Mouse (Mus musculus): ENCODE measurements around the gene Cwc27. TPM values are rescaled to one million over a fixed set of nuclear protein-coding genes. Genes with fewer than 3 reads are reported as not detected.

Cwc27 gene
- polyA plus RNA-seq, 1 experiment from 2014 or later, result 31.1 TPM

DNA sequence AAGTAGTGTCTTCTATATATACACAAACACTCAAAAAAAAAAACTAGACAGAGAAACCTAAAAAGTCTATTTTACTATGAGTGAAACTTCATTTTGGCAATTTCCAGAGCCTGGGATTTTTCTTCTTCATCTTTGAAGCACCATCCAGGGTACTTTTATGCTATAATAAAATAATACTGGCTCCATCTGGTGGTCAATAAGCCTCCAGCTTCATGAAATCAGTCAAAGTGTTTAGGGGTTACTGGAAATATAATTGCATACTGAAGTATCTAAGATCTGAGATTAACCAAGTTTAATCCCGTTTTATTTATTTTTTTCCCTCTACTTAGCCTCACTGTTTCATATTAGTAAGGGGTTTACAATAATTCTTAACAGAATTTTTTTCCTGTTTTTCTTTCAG lies 135.7 kb downstream of the Cwc27 start:
- ATAC-seq (replicated peaks; ENCODE audit: low FRiP score, low TSS enrichment, low read depth), result no peak
- peaks cover 5% of the 10 kb centered on the region; the same call in 1 of the 2 replicates for H3K4me1 ChIP-seq (replicated peaks; ENCODE audit: control insufficient read depth, insufficient read depth, low read length)
- 67% methylated on average over 1 of the region's 1 CpGs for WGBS
- no peak overlapping the region for H3K27ac ChIP-seq (ENCODE audit: low read depth)
- H3K4me2 ChIP-seq (ENCODE audit: low read length), result no peak overlapping the region
- no peak overlapping the region for H3K4me3 ChIP-seq (ENCODE audit: low read depth, low read length)
- no peak for DNase-seq (ENCODE audit: low spot score)
- H3K9me3 ChIP-seq (ENCODE audit: control insufficient read depth, low read length), result 0 out of 2 replicates have a peak, but pooled peaks cover 2% of the 10 kb centered on the region
- no peak overlapping the region for H3K9ac ChIP-seq (ENCODE audit: low read length)
- H3K27me3 ChIP-seq (replicated peaks; ENCODE audit: control insufficient read depth, insufficient read depth, low read length), result no peaks in the 10 kb centered on the region
- H3K36me3 ChIP-seq (ENCODE audit: control insufficient read depth, insufficient read depth, low read length), result no peaks in the 10 kb centered on the region

DNA sequence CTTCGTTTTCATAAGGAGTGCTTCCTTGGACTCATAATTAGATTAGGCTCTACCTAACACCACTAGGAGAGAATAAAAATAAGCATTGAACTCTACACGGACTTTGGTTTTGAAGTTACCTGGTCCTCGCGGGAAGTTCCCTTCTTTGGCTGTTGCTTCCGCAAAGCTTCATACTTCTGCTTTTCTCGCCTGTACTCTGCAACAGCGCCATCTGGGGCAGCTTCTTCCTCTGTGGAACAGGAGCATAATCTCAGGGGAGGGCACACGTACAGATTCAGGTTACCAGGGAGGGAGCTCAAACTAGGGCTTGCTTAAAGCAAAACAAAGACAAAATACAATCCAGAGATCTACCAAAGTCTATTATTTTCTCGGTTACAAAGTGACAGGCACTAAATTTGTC lies 155.8 kb downstream of the Cwc27 start:
- Histone ChIP-seq H3K9me3 (ENCODE audit: control insufficient read depth, low read length) (no peaks in the 10 kb centered on the region), H3K4me1 (replicated peaks; ENCODE audit: control insufficient read depth, insufficient read depth, low read length) (no peaks in the 10 kb centered on the region), H3K27ac (ENCODE audit: low read depth) (no peak overlapping the region), H3K4me2 (ENCODE audit: low read length) (no peak overlapping the region), H3K9ac (ENCODE audit: low read length) (no peak overlapping the region), H3K36me3 (ENCODE audit: control insufficient read depth, insufficient read depth, low read length) (peaks cover 6% of the 10 kb centered on the region; the same call in 1 of the 2 replicates), H3K4me3 (ENCODE audit: low read depth, low read length) (no peak overlapping the region), H3K27me3 (replicated peaks; ENCODE audit: control insufficient read depth, insufficient read depth, low read length) (no peaks in the 10 kb centered on the region)
- ATAC-seq (replicated peaks; ENCODE audit: low FRiP score, low TSS enrichment, low read depth) (no peak), DNase-seq (ENCODE audit: low spot score) (no peak)
- WGBS, result 96% methylated on average over 9 of the region's 9 CpGs

DNA sequence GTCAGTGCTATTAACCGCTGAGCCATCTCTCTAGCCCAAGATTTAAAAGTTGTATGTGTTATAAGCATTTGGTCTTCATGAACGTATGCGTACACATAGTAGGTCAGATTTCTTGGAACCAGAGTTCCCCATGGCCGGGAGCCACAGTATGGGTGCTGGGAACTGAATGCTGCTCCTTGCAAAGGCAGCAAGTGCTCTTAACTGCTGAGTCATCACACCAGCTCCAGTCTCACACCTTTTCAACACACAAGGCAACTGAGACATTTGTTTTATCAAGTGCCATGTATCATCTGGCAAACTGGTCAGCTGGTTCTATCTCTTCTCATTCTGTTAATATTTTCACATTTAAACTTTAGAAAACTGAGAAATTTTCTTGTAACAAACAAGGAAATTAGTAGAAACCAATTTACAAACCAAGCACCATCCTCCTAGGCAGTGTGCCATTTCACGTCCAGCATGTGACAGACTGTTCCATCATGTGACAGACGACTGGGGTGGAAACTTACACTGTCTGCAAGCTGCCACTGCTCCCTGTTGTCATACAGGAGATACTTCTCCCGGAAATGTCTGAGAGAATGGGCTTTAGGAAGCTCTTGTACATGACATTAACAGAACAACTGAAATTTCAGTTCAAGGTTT lies 156.8 kb downstream of the Cwc27 start:
- H3K9ac ChIP-seq (ENCODE audit: low read length), result no peak overlapping the region
- no peaks in the 10 kb centered on the region for H3K4me1 ChIP-seq (replicated peaks; ENCODE audit: control insufficient read depth, insufficient read depth, low read length)
- ATAC-seq (replicated peaks; ENCODE audit: low FRiP score, low TSS enrichment, low read depth) (no peak), DNase-seq (ENCODE audit: low spot score) (no peak)
- H3K36me3 ChIP-seq (ENCODE audit: control insufficient read depth, insufficient read depth, low read length), result peaks cover 6% of the 10 kb centered on the region; the same call in 1 of the 2 replicates
- H3K9me3 ChIP-seq (ENCODE audit: control insufficient read depth, low read length), result no peaks in the 10 kb centered on the region
- no peak overlapping the region for H3K4me3 ChIP-seq (ENCODE audit: low read depth, low read length)
- H3K27ac ChIP-seq (ENCODE audit: low read depth), result no peak overlapping the region
- no peak overlapping the region for H3K4me2 ChIP-seq (ENCODE audit: low read length)
- no peaks in the 10 kb centered on the region for H3K27me3 ChIP-seq (replicated peaks; ENCODE audit: control insufficient read depth, insufficient read depth, low read length)
- WGBS, result 88% methylated on average over 7 of the region's 7 CpGs

DNA sequence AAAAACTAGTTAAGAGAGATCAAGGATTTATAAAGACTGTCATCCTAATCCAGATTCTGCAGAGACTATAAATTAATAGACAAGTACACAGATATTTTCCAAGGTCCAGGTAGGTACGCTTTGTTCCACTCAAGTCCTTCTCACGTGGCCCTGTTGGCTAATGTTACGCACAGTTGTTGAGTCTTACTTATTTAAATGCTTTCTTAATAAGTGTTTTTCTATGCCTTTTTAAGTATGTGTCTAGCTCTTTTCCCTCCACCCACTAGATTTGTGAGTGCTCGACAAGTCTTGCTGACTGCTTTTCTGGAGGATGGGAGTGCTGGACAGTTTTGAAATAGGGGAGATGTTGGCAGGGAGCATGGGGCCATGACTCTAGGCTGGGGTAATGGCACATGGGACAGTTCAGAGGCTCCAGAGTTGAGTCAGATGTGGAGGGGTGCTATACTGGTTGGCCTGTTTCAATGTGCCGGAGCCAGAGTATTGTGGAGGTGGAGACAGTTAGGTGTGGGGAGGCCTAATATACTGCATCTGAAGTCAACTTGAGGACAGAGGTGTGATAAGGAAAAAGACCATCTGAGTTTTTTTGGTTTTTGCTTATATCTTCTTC lies 160.2 kb downstream of the Cwc27 start:
- H3K9ac ChIP-seq (ENCODE audit: low read length), result no peak overlapping the region
- no peak overlapping the region for H3K4me2 ChIP-seq (ENCODE audit: low read length)
- WGBS, result 94% methylated on average over 5 of the region's 5 CpGs
- ATAC-seq (replicated peaks; ENCODE audit: low FRiP score, low TSS enrichment, low read depth) (no peak), DNase-seq (ENCODE audit: low spot score) (no peak)
- no peaks in the 10 kb centered on the region for H3K9me3 ChIP-seq (ENCODE audit: control insufficient read depth, low read length)
- no peaks in the 10 kb centered on the region for H3K4me1 ChIP-seq (replicated peaks; ENCODE audit: control insufficient read depth, insufficient read depth, low read length)
- no peak overlapping the region for H3K4me3 ChIP-seq (ENCODE audit: low read depth, low read length)
- peaks cover 6% of the 10 kb centered on the region; the same call in 1 of the 2 replicates for H3K36me3 ChIP-seq (ENCODE audit: control insufficient read depth, insufficient read depth, low read length)
- no peaks in the 10 kb centered on the region for H3K27me3 ChIP-seq (replicated peaks; ENCODE audit: control insufficient read depth, insufficient read depth, low read length)
- no peak overlapping the region for H3K27ac ChIP-seq (ENCODE audit: low read depth)

DNA sequence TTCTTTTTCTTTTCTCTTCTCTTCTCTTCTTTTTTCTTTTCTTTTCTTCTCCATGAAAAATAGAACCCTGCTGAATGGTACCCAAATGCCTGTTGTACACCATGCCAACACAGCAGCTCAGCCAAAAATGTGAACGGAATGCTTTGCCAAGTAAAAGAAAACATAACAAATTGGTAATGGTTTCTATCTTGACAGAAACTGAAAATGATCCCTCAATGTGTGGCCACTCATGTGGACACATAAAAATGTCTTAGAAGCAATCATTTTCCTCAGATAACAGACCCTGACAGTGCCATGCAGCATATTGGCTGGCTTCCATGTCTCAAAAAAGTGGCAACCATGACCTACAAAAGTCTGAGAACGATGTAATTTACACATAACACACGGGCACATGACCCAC lies 161.8 kb downstream of the Cwc27 start:
- ATAC-seq (replicated peaks; ENCODE audit: low FRiP score, low TSS enrichment, low read depth), result no peak
- Histone ChIP-seq H3K36me3 (ENCODE audit: control insufficient read depth, insufficient read depth, low read length) (0 out of 2 replicates have a peak, but pooled peaks cover under 1% of the 10 kb centered on the region), H3K4me3 (ENCODE audit: low read depth, low read length) (no peak overlapping the region), H3K4me1 (replicated peaks; ENCODE audit: control insufficient read depth, insufficient read depth, low read length) (no peaks in the 10 kb centered on the region), H3K4me2 (ENCODE audit: low read length) (no peak overlapping the region), H3K9ac (ENCODE audit: low read length) (no peak overlapping the region), H3K9me3 (ENCODE audit: control insufficient read depth, low read length) (no peaks in the 10 kb centered on the region), H3K27me3 (replicated peaks; ENCODE audit: control insufficient read depth, insufficient read depth, low read length) (no peaks in the 10 kb centered on the region), H3K27ac (ENCODE audit: low read depth) (no peak overlapping the region)
- WGBS, result 79% methylated on average over 3 of the region's 3 CpGs
- DNase-seq (ENCODE audit: low spot score), result no peak

DNA sequence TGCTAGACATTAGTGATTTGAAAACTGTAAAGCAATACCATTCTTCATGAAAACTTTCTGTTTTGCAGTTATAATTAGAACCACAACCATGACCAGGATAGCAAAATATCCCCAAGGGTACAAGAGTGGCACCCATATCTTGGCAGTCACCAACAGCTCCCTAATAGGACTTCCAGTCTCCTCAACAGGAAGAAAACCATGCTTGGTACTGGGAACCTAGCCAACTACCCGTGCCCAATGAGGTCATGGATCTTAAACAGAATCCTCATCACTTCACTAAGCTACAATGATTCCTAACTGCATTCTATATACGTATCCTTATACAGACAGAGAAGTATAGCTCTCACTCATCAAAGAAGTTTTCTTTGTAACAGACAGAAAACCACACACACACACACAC lies 165.2 kb downstream of the Cwc27 start:
- no peaks in the 10 kb centered on the region for H3K27me3 ChIP-seq (replicated peaks; ENCODE audit: control insufficient read depth, insufficient read depth, low read length)
- no peak overlapping the region for H3K27ac ChIP-seq (ENCODE audit: low read depth)
- ATAC-seq (replicated peaks; ENCODE audit: low FRiP score, low TSS enrichment, low read depth) (no peak), DNase-seq (ENCODE audit: low spot score) (no peak)
- no peak overlapping the region for H3K9ac ChIP-seq (ENCODE audit: low read length)
- WGBS, result 88% methylated on average over 2 of the region's 2 CpGs
- no peaks in the 10 kb centered on the region for H3K4me1 ChIP-seq (replicated peaks; ENCODE audit: control insufficient read depth, insufficient read depth, low read length)
- no peaks in the 10 kb centered on the region for H3K9me3 ChIP-seq (ENCODE audit: control insufficient read depth, low read length)
- no peaks in the 10 kb centered on the region for H3K36me3 ChIP-seq (ENCODE audit: control insufficient read depth, insufficient read depth, low read length)
- no peak overlapping the region for H3K4me3 ChIP-seq (ENCODE audit: low read depth, low read length)
- H3K4me2 ChIP-seq (ENCODE audit: low read length), result no peak overlapping the region

DNA sequence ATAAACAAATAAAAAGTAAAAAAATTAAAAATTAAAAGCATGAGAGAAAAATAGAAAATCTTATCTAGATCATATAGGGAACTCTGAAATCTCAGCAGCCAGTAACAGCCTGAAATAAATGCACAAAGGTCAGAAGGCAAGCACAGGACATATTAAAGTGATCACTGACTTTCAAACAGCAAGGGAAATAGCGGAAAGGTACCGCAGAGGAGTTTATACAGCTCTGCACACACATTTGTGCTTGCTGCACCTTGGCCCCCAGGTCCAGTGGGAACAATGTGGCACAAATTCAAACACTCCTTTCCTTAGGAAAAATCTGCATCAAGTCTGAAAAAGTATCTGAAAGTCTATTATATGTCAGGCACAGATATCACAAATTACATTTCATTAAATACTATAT lies 166.3 kb downstream of the Cwc27 start:
- H3K9me3 ChIP-seq (ENCODE audit: control insufficient read depth, low read length), result no peaks in the 10 kb centered on the region
- no peak overlapping the region for H3K4me2 ChIP-seq (ENCODE audit: low read length)
- no peak for ATAC-seq (replicated peaks; ENCODE audit: low FRiP score, low TSS enrichment, low read depth)
- H3K4me1 ChIP-seq (replicated peaks; ENCODE audit: control insufficient read depth, insufficient read depth, low read length), result no peaks in the 10 kb centered on the region
- H3K27me3 ChIP-seq (replicated peaks; ENCODE audit: control insufficient read depth, insufficient read depth, low read length), result no peaks in the 10 kb centered on the region
- no peak overlapping the region for H3K9ac ChIP-seq (ENCODE audit: low read length)
- no peaks in the 10 kb centered on the region for H3K36me3 ChIP-seq (ENCODE audit: control insufficient read depth, insufficient read depth, low read length)
- no peak overlapping the region for H3K4me3 ChIP-seq (ENCODE audit: low read depth, low read length)
- 85% methylated on average over 2 of the region's 2 CpGs for WGBS
- DNase-seq (ENCODE audit: low spot score), result no peak
- no peak overlapping the region for H3K27ac ChIP-seq (ENCODE audit: low read depth)

DNA sequence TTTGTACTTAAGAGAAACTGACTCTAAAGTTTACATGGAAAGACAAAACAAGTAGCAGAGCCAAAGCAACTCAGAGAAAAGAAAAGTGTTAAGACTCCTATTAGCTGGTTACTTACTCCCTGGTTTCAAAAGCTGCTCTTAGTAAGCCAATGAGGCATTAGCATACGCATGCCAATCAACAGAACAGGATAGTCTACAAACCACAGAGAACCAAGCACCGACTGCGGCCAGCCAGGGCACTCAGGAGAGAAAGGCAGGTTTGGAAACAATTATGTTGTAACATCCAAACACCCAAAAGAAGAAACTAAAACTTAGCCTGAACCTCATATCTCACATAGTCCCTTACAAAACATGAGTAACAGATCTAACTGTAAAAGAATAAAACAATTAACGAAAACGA lies 166.8 kb downstream of the Cwc27 start:
- 77% methylated on average over 5 of the region's 5 CpGs for WGBS
- Histone ChIP-seq H3K27ac (ENCODE audit: low read depth) (no peak overlapping the region), H3K9ac (ENCODE audit: low read length) (no peak overlapping the region), H3K4me1 (replicated peaks; ENCODE audit: control insufficient read depth, insufficient read depth, low read length) (no peaks in the 10 kb centered on the region), H3K4me3 (ENCODE audit: low read depth, low read length) (no peak overlapping the region), H3K9me3 (ENCODE audit: control insufficient read depth, low read length) (no peaks in the 10 kb centered on the region), H3K27me3 (replicated peaks; ENCODE audit: control insufficient read depth, insufficient read depth, low read length) (no peaks in the 10 kb centered on the region), H3K4me2 (ENCODE audit: low read length) (no peak overlapping the region), H3K36me3 (ENCODE audit: control insufficient read depth, insufficient read depth, low read length) (no peaks in the 10 kb centered on the region)
- DNase-seq (ENCODE audit: low spot score) (no peak), ATAC-seq (replicated peaks; ENCODE audit: low FRiP score, low TSS enrichment, low read depth) (no peak)
